Mouse (Mus musculus): ENCODE measurements around the gene Fam186a.

DNA sequence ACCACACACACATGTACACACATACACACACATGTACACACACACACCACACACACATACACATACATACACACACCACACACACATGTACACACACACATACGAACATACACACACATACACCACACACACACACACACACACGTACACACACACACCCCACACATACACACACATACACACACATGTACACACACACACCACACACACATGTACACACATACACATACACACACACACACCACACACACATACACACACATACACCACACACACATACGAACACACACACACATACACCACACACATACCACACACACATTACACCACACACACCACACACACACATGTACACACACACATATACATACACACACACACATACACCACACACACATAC lies 30.2 kb downstream of the Fam186a start:
- TF ChIP-seq POLR2A (IDR thresholded peaks at IDR 0.05; ENCODE audit: borderline replicate concordance, extremely low read depth, low read depth, low read length) (no peak), CTCF (IDR thresholded peaks at IDR 0.05; ENCODE audit: insufficient read depth, low read length) (no peak)
